Mouse (Mus musculus) heart, embryonic 13.5 days (tissue): ENCODE data around the gene Atl2. TPM values are rescaled to one million over a fixed set of nuclear protein-coding genes. Genes with fewer than 3 reads are reported as not detected.
A peak's percentile ranks its signal among the peaks of the same experiment; 100 is the strongest.

Source experiments
- ATAC-seq: fragments of 200-750 bp; cut with Nextera tagmentation; 2 replicates; pipeline ENCODE4 v1.8.0; 2017; ENCODE audit warnings: moderate TSS enrichment; ENCODE audit not compliant: insufficient number of reproducible peaks, low FRiP score, low TSS enrichment; ENCODE audit errors: extremely low read depth
- H3K27ac ChIP-seq: fragments of 300-500 bp; sonication (generic); replicated peaks from 2 replicates; pipeline ENCODE4 v1.5.1; 2015; ENCODE audit warnings: moderate library complexity, mild to moderate bottlenecking, inconsistent platforms
- H3K27me3 ChIP-seq: fragments of 300-500 bp; sonication (generic); replicated peaks from 2 replicates; pipeline ENCODE4 v1.6.1; 2015; ENCODE audit warnings: mild to moderate bottlenecking, inconsistent platforms
- H3K36me3 ChIP-seq: fragments of 300-500 bp; sonication (generic); 2 replicates; pipeline ENCODE4 v1.6.1; 2015; ENCODE audit warnings: mild to moderate bottlenecking, inconsistent platforms
- H3K4me1 ChIP-seq: fragments of 300-500 bp; sonication (generic); 2 replicates; pipeline ENCODE4 v1.6.1; 2015; ENCODE audit warnings: inconsistent platforms
- H3K4me2 ChIP-seq: fragments of 300-500 bp; sonication (generic); 2 replicates; pipeline ENCODE4 v1.6.1; 2015; ENCODE audit warnings: inconsistent platforms, mild to moderate bottlenecking, moderate library complexity
- H3K4me3 ChIP-seq: fragments of 300-500 bp; sonication (generic); 2 replicates; pipeline ENCODE4 v1.5.1; 2015; ENCODE audit warnings: moderate library complexity, mild to moderate bottlenecking, inconsistent platforms
- H3K9ac ChIP-seq: fragments of 300-500 bp; sonication (generic); 2 replicates; pipeline ENCODE4 v1.6.1; 2015; ENCODE audit warnings: inconsistent platforms, mild to moderate bottlenecking, moderate library complexity
- H3K9me3 ChIP-seq: fragments of 300-500 bp; sonication (generic); 2 replicates; pipeline ENCODE4 v1.6.1; 2016; ENCODE audit warnings: inconsistent platforms
- WGBS: fragments of 180-500 bp; shearing (Covaris S2); methylation state at CpG from one replicate; pipeline ENCODE4 v1.1.7; 2015; ENCODE audit warnings: mixed read lengths; 5-methylcytosine and 5-hydroxymethylcytosine counted together
- polyA plus RNA-seq: library from polyadenylated mRNA; unstranded; fragments of >200 nt; fragmentation: Nextera tagmentation; extraction: Ambion mirVana; gene quantifications from 2 replicates; pipeline ENCODE4 v1.2.1, GENCODE M21; 2015

Atl2 gene
- polyA plus RNA-seq, 1 experiment from 2014 or later = 23.2 TPM

DNA sequence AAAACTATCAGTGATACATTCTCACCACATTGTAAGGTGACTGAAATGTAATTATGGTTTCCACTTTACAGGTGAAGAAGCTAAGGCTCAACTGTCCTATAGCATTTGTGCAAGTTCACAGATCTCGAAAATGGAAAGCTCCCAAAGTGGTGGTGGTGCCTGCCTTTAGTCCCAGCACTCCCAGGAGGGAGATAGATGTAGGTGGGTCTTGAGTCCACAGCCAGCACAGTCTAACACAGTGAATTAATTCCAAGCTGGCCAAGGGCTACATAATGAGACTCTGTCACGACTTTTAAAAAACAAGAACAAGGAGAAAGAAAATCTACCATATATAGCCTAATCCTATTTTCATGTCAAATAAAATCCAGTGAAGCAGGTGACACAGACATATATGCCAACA lies 50.2 kb downstream of the Atl2 start:
- Histone ChIP-seq H3K9ac (no peak overlapping the region), H3K27ac (no peak overlapping the region), H3K27me3 (peaks cover 7% of the 10 kb centered on the region; the same call in 1 of the 2 replicates), H3K36me3 (peaks cover 35% of the 10 kb centered on the region), H3K4me2 (no peak overlapping the region), H3K4me1 (no peaks in the 10 kb centered on the region), H3K9me3 (no peaks in the 10 kb centered on the region), H3K4me3 (no peak overlapping the region)
- no peak for ATAC-seq
- WGBS = 76% methylated on average over 2 of the region's 2 CpGs

DNA sequence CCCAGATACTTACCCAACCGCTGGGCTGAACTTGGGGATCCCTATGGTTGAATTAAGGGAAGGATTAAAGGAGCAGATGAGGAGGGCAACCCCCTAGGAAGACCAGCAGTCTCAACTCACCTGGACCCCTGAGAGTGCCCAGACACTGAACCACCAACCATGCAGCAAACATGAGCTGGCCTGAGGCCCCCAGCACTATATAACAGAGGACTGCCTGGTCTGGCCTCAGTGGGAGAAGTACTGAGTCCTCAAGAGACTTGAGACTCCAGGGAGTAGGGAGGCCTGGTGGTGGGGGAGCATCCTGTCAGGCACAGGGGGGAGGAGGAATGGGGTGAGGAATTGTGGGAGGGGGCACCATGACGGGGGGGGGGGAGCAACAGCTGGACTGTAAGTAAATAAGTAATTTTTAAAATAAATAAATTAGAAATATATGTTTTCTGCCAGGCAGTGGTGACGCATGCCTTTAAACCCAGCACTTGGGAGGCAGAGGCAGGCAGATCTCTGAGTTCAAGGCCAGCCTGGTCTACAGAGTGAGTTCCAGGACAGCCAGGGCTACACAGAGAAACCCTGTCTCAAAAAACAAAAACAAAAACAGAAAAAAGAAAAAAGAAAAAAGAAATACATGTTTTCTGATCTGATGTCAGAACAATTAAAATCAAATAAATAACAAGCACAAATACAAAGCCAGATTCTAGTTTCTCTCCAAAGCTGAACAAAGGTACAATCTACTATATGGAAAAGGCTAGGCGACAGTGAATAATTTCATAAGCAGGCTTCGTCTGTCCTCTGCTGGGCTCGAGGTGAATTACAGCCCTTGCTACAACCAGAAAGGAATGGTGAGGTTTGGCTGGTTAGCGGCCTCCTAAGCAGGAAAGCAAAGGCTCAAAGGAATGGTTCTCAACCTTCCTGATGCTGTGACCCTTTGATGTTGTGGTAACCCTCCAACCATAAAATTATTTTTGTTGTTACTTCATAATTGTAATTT lies 55.4 kb downstream of the Atl2 start:
- peaks cover 7% of the 10 kb centered on the region; the same call in 1 of the 2 replicates for H3K27me3 ChIP-seq
- no peak overlapping the region for H3K4me3 ChIP-seq
- no peak overlapping the region for H3K9ac ChIP-seq
- 43% methylated on average over 7 of the region's 7 CpGs for WGBS
- no peak overlapping the region for H3K4me2 ChIP-seq
- H3K4me1 ChIP-seq = peaks cover 6% of the 10 kb centered on the region; the same call in 1 of the 2 replicates
- no peaks in the 10 kb centered on the region for H3K9me3 ChIP-seq
- no peak for ATAC-seq
- H3K36me3 ChIP-seq = no peaks in the 10 kb centered on the region
- H3K27ac ChIP-seq = no peak overlapping the region

DNA sequence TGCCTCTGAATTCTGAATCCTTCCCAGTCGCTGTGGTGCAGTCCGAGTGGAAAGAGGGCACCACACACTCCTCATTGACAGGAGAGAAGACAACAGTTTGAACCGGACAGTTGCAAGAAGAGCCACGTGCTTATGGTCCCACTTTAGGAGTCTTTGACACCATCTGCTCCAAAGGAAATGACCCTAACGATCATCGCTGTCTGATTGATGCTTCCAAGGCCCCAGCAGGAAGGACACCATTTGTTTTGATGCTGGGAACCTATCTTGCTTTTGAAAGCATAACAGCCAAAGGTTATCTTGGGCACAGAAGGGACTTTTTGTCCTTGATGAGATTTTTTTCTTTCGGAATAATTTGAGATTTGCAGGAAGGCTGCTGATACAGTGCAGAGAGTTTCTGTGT lies 58.9 kb downstream of the Atl2 start:
- Histone ChIP-seq H3K27ac (no peak overlapping the region), H3K4me1 (peaks cover 9% of the 10 kb centered on the region; the same call in 1 of the 2 replicates), H3K9ac (no peak overlapping the region), H3K4me2 (no peak overlapping the region), H3K27me3 (0 out of 2 replicates have a peak, but pooled peaks cover 4% of the 10 kb centered on the region), H3K36me3 (no peaks in the 10 kb centered on the region), H3K4me3 (no peak overlapping the region), H3K9me3 (no peaks in the 10 kb centered on the region)
- ATAC-seq = no peak
- WGBS = 48% methylated on average over 7 of the region's 7 CpGs

DNA sequence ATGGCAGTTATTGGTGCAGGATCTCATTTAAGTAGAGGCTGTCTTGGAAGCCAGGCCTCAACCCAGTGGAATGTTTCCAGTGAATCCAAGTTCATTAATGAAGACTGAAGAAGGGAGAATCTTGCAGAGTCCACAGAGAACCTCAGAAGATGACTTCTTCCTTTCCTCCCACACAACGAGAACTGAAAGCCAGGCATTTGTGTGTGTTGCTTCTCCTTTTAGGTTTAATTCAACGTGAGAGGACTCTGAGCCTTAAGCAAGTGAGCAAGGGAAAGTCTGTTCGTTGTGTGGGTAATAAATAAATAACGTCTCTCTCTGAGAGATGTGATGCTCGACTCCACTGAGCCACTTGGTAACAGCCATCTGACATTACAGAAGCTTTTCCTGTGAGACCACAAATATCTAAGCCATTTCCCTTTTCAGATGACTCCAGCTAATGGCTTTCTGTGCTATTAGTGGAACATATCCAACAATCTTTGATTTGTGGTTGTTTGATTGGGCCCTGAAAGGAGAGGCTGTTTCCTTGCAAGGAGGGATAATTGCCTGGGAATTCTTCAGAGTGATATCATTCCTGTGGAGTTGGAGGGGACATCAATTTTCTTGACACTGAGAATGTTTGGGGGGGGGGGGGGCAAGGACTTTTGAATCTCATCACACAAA lies 60.1 kb downstream of the Atl2 start:
- Histone ChIP-seq H3K4me2 (no peak overlapping the region), H3K36me3 (no peaks in the 10 kb centered on the region), H3K4me1 (peaks cover 9% of the 10 kb centered on the region; the same call in 1 of the 2 replicates), H3K27me3 (no peaks in the 10 kb centered on the region), H3K27ac (peak overlapping the region; percentile 31; the same call in 1 of the 2 replicates), H3K4me3 (no peak overlapping the region), H3K9me3 (no peaks in the 10 kb centered on the region), H3K9ac (no peak overlapping the region)
- 48% methylated on average over 5 of the region's 5 CpGs for WGBS
- no peak for ATAC-seq

DNA sequence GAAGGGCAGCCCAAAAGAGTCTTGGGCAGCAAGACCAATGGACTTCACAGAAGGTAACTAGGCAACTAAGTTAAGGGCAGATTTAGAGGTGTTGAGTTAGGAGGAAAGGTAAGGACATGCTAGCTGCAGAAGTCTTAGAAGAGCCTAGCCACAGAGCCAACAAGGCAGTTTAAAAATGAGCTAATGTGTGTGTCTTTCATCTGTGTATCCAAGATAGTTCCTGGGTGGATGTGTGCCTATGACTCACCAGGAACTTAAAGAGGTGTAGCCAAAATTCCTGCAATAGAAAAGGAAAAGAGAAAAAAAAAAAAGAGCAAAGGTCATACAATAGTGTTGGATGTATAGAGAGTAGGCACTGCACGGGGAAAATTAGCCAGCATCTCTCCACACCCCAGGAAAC lies 63.6 kb downstream of the Atl2 start:
- H3K4me3 ChIP-seq = no peak overlapping the region
- WGBS = 40% methylated on average over 1 of the region's 1 CpGs
- peaks cover 9% of the 10 kb centered on the region; the same call in 1 of the 2 replicates for H3K4me1 ChIP-seq
- H3K36me3 ChIP-seq = no peaks in the 10 kb centered on the region
- H3K9me3 ChIP-seq = no peaks in the 10 kb centered on the region
- no peak for ATAC-seq
- no peak overlapping the region for H3K27ac ChIP-seq
- no peak overlapping the region for H3K4me2 ChIP-seq
- H3K9ac ChIP-seq = no peak overlapping the region
- no peaks in the 10 kb centered on the region for H3K27me3 ChIP-seq

DNA sequence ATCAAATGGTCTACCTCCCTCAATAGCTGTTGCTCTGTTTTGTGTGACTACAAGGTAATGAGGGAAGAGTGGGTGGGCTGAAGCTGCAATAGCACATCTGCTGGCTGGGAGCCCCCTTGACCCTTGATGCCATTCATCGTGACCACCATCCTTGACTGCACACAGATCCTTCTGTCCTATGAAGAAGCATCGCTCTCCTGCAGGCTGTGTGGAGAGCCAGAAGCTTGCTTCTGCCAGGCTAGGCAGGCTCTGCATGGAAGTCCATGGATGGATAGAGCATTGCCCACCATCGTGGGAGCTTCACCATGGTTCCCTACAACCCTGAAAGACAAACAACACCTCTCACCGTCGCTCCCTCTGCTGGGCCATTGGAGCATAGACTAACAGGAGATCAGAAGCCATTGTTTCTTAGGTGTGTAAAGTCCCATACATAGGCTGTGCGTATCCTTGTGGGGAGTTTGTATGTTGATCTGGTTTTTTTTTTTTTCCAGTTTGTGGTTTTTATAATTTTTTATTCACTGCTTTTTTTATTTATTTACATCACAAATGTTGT lies 69.4 kb downstream of the Atl2 start:
- no peak for ATAC-seq
- Histone ChIP-seq H3K9me3 (no peaks in the 10 kb centered on the region), H3K4me2 (no peak overlapping the region), H3K27ac (no peak overlapping the region), H3K9ac (no peak overlapping the region), H3K36me3 (no peaks in the 10 kb centered on the region), H3K27me3 (no peaks in the 10 kb centered on the region), H3K4me3 (no peak overlapping the region), H3K4me1 (no peaks in the 10 kb centered on the region)
- WGBS = 69% methylated on average over 6 of the region's 6 CpGs

DNA sequence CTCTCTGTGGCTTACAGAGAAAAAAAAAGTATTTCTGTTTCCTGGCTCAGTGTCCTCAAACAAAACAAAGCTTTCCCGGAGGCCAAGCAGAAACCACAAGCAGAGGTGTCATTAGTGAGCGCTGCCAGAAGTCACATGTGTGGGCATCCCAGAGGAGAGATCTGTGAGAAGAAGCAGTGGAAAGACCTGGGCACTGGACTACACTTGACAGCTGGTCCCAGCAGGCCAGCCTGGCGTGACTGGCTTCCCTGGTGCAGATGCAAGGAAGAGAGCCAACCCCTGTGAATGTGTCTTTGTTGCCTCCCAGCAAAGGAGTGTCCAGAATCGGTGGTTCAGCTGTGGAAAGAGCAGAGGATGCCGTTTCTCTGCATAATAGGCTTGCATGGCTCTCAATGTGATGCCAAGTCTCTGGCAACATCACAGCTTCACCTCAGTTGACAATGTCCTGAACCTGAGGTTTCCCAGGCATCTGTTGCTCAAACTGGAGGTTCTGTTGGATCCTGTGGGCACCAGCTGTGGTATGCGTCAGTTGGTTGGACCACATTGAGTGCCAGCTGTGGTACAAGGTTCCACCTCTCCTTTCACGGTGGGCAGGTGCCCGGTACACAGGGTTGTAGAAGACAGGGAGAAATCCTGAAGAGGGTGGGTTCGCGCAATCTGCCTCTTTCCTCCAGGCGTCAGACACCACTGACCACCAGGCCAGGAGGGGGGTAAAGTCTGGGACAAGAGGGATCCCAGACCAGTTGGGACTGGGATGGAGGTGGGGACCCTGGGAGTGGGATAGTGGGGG lies 70.5 kb downstream of the Atl2 start:
- no peak overlapping the region for H3K4me3 ChIP-seq
- no peak for ATAC-seq
- no peak overlapping the region for H3K9ac ChIP-seq
- H3K27ac ChIP-seq = no peak overlapping the region
- 77% methylated on average over 11 of the region's 11 CpGs for WGBS
- H3K9me3 ChIP-seq = no peaks in the 10 kb centered on the region
- no peak overlapping the region for H3K4me2 ChIP-seq
- H3K36me3 ChIP-seq = no peaks in the 10 kb centered on the region
- no peaks in the 10 kb centered on the region for H3K27me3 ChIP-seq
- no peaks in the 10 kb centered on the region for H3K4me1 ChIP-seq

DNA sequence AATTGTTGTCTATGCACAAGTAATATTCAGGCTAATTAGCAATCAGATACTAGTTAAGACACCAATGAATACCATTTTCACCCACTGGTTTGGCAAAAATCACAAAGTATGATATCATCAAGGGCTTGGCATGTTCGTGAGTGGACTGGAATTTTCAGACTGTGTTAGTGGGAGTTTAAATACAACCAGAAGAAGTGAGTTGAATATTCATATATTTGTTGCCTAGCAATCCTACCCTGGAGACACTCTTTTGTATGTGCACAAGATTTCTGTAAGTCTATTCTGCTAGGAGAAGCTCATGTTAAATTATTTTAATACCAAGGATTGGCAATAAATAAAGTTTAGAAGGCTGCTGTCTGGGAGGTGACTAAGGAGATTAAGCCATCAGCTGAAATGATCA lies 71.5 kb downstream of the Atl2 start:
- WGBS = 53% methylated on average over 1 of the region's 1 CpGs
- Histone ChIP-seq H3K36me3 (no peaks in the 10 kb centered on the region), H3K27me3 (no peaks in the 10 kb centered on the region), H3K9ac (no peak overlapping the region), H3K27ac (no peak overlapping the region), H3K4me2 (no peak overlapping the region), H3K9me3 (no peaks in the 10 kb centered on the region), H3K4me3 (no peak overlapping the region), H3K4me1 (no peaks in the 10 kb centered on the region)
- no peak for ATAC-seq

DNA sequence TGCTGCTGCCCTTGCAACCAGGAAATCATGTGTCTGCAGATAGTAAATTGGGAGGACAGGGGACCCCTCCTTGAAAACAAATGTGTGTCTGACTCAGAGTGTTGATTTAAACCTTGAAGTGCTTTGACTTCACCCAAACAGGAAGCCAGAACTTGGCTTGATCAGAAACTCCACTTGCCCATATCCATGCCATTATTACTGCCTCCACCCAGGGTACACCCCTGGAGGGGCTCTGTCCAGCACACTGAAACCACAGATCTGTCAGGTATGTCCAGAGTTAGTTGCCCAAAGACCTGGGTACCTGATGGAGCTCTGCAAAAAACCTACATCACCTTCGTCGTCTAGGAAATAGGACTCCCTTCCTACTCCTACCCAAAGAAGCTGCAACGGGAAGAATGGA lies 77.0 kb downstream of the Atl2 start:
- Histone ChIP-seq H3K27me3 (no peaks in the 10 kb centered on the region), H3K9ac (no peak overlapping the region), H3K4me2 (no peak overlapping the region), H3K36me3 (no peaks in the 10 kb centered on the region), H3K9me3 (no peaks in the 10 kb centered on the region), H3K4me1 (no peaks in the 10 kb centered on the region; the same call in 1 of the 2 replicates), H3K4me3 (no peak overlapping the region), H3K27ac (no peak overlapping the region)
- 39% methylated on average over 3 of the region's 3 CpGs for WGBS
- no peak for ATAC-seq

DNA sequence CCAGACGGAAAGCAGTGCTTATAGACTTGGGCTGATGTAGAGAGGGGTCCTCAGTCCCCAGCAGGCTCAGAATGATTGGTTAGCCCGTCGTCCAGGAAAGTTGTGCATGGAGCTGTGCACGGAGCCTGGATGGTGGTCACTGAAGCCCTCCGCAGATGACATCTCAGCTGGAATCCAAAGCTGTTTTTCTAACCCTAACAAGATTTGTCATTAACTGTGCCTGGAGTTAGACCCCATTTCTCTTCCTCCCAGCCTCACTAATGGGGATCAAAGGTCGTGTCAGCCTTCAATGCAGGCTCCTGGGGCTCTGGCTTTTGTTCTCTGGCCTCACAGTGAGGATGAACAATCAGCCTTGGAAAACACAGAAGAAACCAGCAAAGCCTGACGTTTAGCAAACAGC lies 77.9 kb downstream of the Atl2 start:
- whole genome bisulfite sequencing = 25% methylated on average over 7 of the region's 7 CpGs
- ATAC-seq = no peak

DNA sequence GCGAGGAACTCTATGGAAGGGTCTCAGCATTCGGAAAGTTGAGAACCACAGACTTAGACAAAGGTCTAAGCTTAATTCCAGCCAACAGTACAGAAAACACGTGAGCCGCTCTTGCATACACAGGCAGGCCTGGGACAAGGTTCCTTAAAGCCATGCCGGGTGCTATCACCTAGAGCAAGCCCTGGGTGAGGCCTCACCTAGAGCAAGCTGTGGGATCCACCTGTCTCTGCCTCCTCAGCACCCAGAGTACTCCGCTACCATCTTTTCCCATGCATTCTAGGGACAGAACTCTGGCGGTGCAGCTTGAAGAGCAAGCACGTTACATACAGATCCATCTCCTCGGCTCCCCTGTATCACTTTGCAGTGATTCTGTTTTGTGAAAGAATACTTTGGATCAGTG lies 78.4 kb downstream of the Atl2 start:
- ATAC-seq = no peak
- Histone ChIP-seq H3K4me2 (no peak overlapping the region), H3K27me3 (no peaks in the 10 kb centered on the region), H3K9ac (no peak overlapping the region), H3K4me1 (no peaks in the 10 kb centered on the region; the same call in 1 of the 2 replicates), H3K36me3 (no peaks in the 10 kb centered on the region), H3K4me3 (no peak overlapping the region), H3K9me3 (no peaks in the 10 kb centered on the region), H3K27ac (no peak overlapping the region)
- WGBS = 71% methylated on average over 9 of the region's 9 CpGs

More for the DNA sequence above, 77.9 kb downstream of the Atl2 start:
- Histone ChIP-seq H3K27me3 (no peaks in the 10 kb centered on the region), H3K4me1 (no peaks in the 10 kb centered on the region; the same call in 1 of the 2 replicates), H3K4me2 (no peak overlapping the region), H3K27ac (no peak overlapping the region), H3K4me3 (no peak overlapping the region), H3K9ac (no peak overlapping the region), H3K36me3 (no peaks in the 10 kb centered on the region), H3K9me3 (no peaks in the 10 kb centered on the region)
